Mouse (Mus musculus) CD4-positive, CD25-positive, alpha-beta regulatory T cell, adult 9 weeks (primary cell): ENCODE data around the gene Steap3. TPM values are rescaled to one million over a fixed set of nuclear protein-coding genes. Genes with fewer than 3 reads are reported as not detected.

ENCODE experiments used
- polyA plus RNA-seq: library from polyadenylated mRNA; unstranded; fragments of 100-300 nt; shearing (Covaris generic); gene quantifications from one replicate; pipeline ENCODE4 v1.2.1, GENCODE M21; 2017

Gene Steap3
- 0.14 TPM for polyA plus RNA-seq

DNA sequence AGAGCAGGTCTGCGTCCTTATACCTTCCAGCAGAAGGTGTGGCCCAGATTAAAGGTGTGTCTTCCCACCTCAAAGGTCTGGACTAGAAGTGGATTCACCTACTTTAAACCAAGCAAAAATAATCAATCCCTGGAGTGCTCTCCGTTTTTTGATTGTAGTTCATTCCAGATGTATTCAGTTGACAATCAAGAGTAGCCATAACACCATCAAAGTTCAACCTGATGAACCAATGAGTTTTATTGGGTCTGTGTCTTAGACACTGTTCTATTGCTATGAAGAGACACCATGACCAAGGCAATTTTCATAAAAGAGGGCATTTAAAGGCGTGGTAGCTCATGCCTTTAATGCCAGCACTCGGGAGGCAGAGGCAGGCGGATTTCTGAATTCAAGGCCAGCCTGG lies at the start of gene Steap3:
Steap3 (minus strand) TSS at position 101 of the 400 bp plus-strand sequence.

Other genes with a start within 250 kb of the Steap3 start
- 0.77 TPM for gene Tmem37, start 198.6 kb downstream of the Steap3 start, polyA plus RNA-seq
- 203 TPM for gene Dbi, start 151.6 kb downstream of the Steap3 start, polyA plus RNA-seq
- 27.0 TPM for gene 3110009E18Rik, start 151.5 kb downstream of the Steap3 start, polyA plus RNA-seq
- not detected for gene C1ql2, start 67.9 kb upstream of the Steap3 start, polyA plus RNA-seq
- gene Marco, start 232.3 kb upstream of the Steap3 start, polyA plus RNA-seq, result not detected